ENCODE assay signal across 9 mouse cellular contexts in genomic region chr11:97838779-97839440, GRCm38 (mm10). TPM values are rescaled to one million over a fixed set of nuclear protein-coding genes. Genes with fewer than 3 reads are reported as not detected.
DNase-seq lines count a peak whose midpoint lies in the region; ATAC-seq lines count a peak whose summit lies in the region.
"Had no signal": no experiment of that assay in that cellular context is flagged by ENCODE, and none has a peak within 500 bp of the region (broad histone marks: within the 10 kb centered on the region; RNA-seq: fewer than 3 reads in every experiment).

No protein-coding gene starts in this region.

- no peaks in the 10 kb centered on the region for H3K9me3 ChIP-seq in heart, embryonic 13.5 days
- H3K9me3 ChIP-seq in intestine, embryonic 16.5 days (ENCODE audit: control insufficient read depth, low read length): no peaks in the 10 kb centered on the region
- H3K9me3 ChIP-seq: hindbrain, embryonic 15.5 days had no signal

- no peak for ATAC-seq in heart, embryonic 13.5 days (ENCODE audit: extremely low read depth, insufficient number of reproducible peaks, low FRiP score, low TSS enrichment)
- peak; percentile 19; the same call in 1 of the 2 replicates for ATAC-seq in intestine, embryonic 16.5 days

- peak overlapping the region; percentile 24; the same call in 1 of the 2 replicates for H3K9ac ChIP-seq in heart, embryonic 13.5 days
- H3K9ac ChIP-seq in intestine, embryonic 16.5 days (ENCODE audit: low read depth, low read length): no peak overlapping the region
- H3K9ac ChIP-seq: hindbrain, embryonic 15.5 days had no signal

- no peak for DNase-seq in heart, adult 9 months (ENCODE audit: low spot score in 2 of 2)
- DNase-seq in urinary bladder, adult 2 months (ENCODE audit: low spot score): peak; percentile 22
- no peak for DNase-seq in urinary bladder, postnatal 14 days (ENCODE audit: low spot score)
- no peak for DNase-seq in ovary, postnatal 36 days (ENCODE audit: low spot score)
- no peak for DNase-seq in layer of hippocampus, adult 8-10 months (ENCODE audit: low spot score in 2 of 2)
- DNase-seq: right cerebral cortex, adult 18-20 months had no signal

- H3K27ac ChIP-seq in heart, embryonic 13.5 days (replicated peaks): no peak overlapping the region
- 0 out of 2 replicates have a peak overlapping the region, but pooled peaks have one; percentile 51 for H3K27ac ChIP-seq in intestine, embryonic 16.5 days (ENCODE audit: low read length)
- H3K27ac ChIP-seq: hindbrain, embryonic 15.5 days had no signal

- H3K27me3 ChIP-seq in heart, embryonic 13.5 days (replicated peaks): no peaks in the 10 kb centered on the region
- no peaks in the 10 kb centered on the region for H3K27me3 ChIP-seq in intestine, embryonic 16.5 days (replicated peaks; ENCODE audit: control insufficient read depth, insufficient read depth, low read length)
- H3K27me3 ChIP-seq: hindbrain, embryonic 15.5 days had no signal

- H3K36me3 ChIP-seq in heart, embryonic 13.5 days: peaks cover 44% of the 10 kb centered on the region
- H3K36me3 ChIP-seq in intestine, embryonic 16.5 days (ENCODE audit: control insufficient read depth, insufficient read depth, low read length): peaks cover 12% of the 10 kb centered on the region

- peaks cover 29% of the 10 kb centered on the region for H3K4me1 ChIP-seq in heart, embryonic 13.5 days
- H3K4me1 ChIP-seq in intestine, embryonic 16.5 days (ENCODE audit: control insufficient read depth, insufficient read depth, low read length): peaks cover 4% of the 10 kb centered on the region; the same call in 1 of the 2 replicates

- WGBS in heart, embryonic 13.5 days: 35% methylated on average over 10 of the region's 10 CpGs
- 39% methylated on average over 10 of the region's 10 CpGs for WGBS in intestine, embryonic 16.5 days

- no peak overlapping the region for H3K4me2 ChIP-seq in heart, embryonic 13.5 days
- no peak overlapping the region for H3K4me2 ChIP-seq in intestine, embryonic 16.5 days (ENCODE audit: low read depth, low read length)
- H3K4me2 ChIP-seq: hindbrain, embryonic 15.5 days had no signal

- H3K4me3 ChIP-seq in heart, embryonic 13.5 days: no peak overlapping the region
- H3K4me3 ChIP-seq in intestine, embryonic 16.5 days (ENCODE audit: low read length): no peak overlapping the region
- H3K4me3 ChIP-seq: hindbrain, embryonic 15.5 days had no signal

RNA-seq across cellular contexts. Expression of gene B230217C12Rik, which starts 1.7 kb away (rescaled TPM):
- 5.1 and 5.5 TPM in 2 replicates for polyA plus RNA-seq in heart, embryonic 13.5 days (2015; fragmentation: Nextera tagmentation; extraction: Ambion mirVana)
- polyA plus RNA-seq in urinary bladder, adult 2 months (2012; rRNA removed): 3.8 and 5.6 TPM in 2 replicates
- 4.1 TPM in 2 replicates for polyA plus RNA-seq in intestine, embryonic 16.5 days (2015; fragmentation: Nextera tagmentation; extraction: Ambion mirVana)
- 10 to 100 TPM; 58.6 to 70.2 (median 68.1) TPM for total RNA-seq in layer of hippocampus, adult 8-10 months (2022)

RNA-seq across cellular contexts. Expression of gene Lasp1, which starts 40.1 kb away (rescaled TPM):
- polyA plus RNA-seq in heart, embryonic 13.5 days (2015; fragmentation: Nextera tagmentation; extraction: Ambion mirVana): 45.1 and 46.0 TPM in 2 replicates
- polyA plus RNA-seq in urinary bladder, adult 2 months (2012; rRNA removed): 101 and 108 TPM in 2 replicates
- 141 and 148 TPM in 2 replicates for polyA plus RNA-seq in intestine, embryonic 16.5 days (2015; fragmentation: Nextera tagmentation; extraction: Ambion mirVana)
- 100 to 1,000 TPM; 102 to 109 (median 104) TPM for total RNA-seq in layer of hippocampus, adult 8-10 months (2022)

RNA-seq across cellular contexts. Expression of gene Fbxo47, which starts 45.0 kb away (rescaled TPM):
- polyA plus RNA-seq in heart, embryonic 13.5 days (2015; fragmentation: Nextera tagmentation; extraction: Ambion mirVana): 0.70 and 1.1 TPM in 2 replicates
- 0.28 and 0.40 TPM in 2 replicates for polyA plus RNA-seq in urinary bladder, adult 2 months (2012; rRNA removed)
- polyA plus RNA-seq in intestine, embryonic 16.5 days (2015; fragmentation: Nextera tagmentation; extraction: Ambion mirVana): 0.26 and 0.78 TPM in 2 replicates
- total RNA-seq in layer of hippocampus, adult 8-10 months (2022): 1 to 10 TPM; 1.9 to 4.6 (median 2.4) TPM

RNA-seq across cellular contexts. Expression of gene Rpl23, which starts 56.7 kb away (rescaled TPM):
- polyA plus RNA-seq in heart, embryonic 13.5 days (2015; fragmentation: Nextera tagmentation; extraction: Ambion mirVana): 376 and 393 TPM in 2 replicates
- polyA plus RNA-seq in urinary bladder, adult 2 months (2012; rRNA removed): 911 and 1,027 TPM in 2 replicates
- polyA plus RNA-seq in intestine, embryonic 16.5 days (2015; fragmentation: Nextera tagmentation; extraction: Ambion mirVana): 466 and 491 TPM in 2 replicates
- 100 to 1,000 TPM; 304 to 481 (median 389) TPM for total RNA-seq in layer of hippocampus, adult 8-10 months (2022)
